Mouse (Mus musculus) liver, embryonic 16.5 days (tissue): ENCODE data around the gene Kcnk10. TPM values are rescaled to one million over a fixed set of nuclear protein-coding genes. Genes with fewer than 3 reads are reported as not detected.

Experiments used
- ATAC-seq: fragments of 200-750 bp; cut with Nextera tagmentation; 2 replicates; pipeline ENCODE4 v1.8.0; 2017; ENCODE audit warnings: low read depth, mild to moderate bottlenecking, moderate number of reproducible peaks, moderate library complexity
- H3K27ac ChIP-seq: fragments of 300-500 bp; sonication (generic); 2 replicates; pipeline ENCODE4 v1.5.1; 2014; ENCODE audit warnings: mild to moderate bottlenecking, low read length
- H3K27me3 ChIP-seq: fragments of 300-500 bp; sonication (generic); 2 replicates; pipeline ENCODE4 v1.6.1; 2014; ENCODE audit warnings: low read depth, low read length, mixed read lengths; ENCODE audit not compliant: control insufficient read depth, insufficient read depth
- H3K36me3 ChIP-seq: fragments of 300-500 bp; sonication (generic); 2 replicates; pipeline ENCODE4 v1.6.1; 2014; ENCODE audit warnings: mild to moderate bottlenecking; ENCODE audit not compliant: control insufficient read depth, insufficient read depth
- H3K4me1 ChIP-seq: fragments of 300-500 bp; sonication (generic); 2 replicates; pipeline ENCODE4 v1.6.1; 2014; ENCODE audit warnings: low read depth, low read length, mixed read lengths; ENCODE audit not compliant: control insufficient read depth
- H3K4me2 ChIP-seq: fragments of 300-500 bp; sonication (generic); 2 replicates; pipeline ENCODE4 v1.6.1; 2014; ENCODE audit warnings: low read depth, low read length, mixed read lengths
- H3K4me3 ChIP-seq: fragments of 300-500 bp; sonication (generic); 2 replicates; pipeline ENCODE4 v1.5.1; 2014; ENCODE audit warnings: low read depth, mild to moderate bottlenecking, low read length
- H3K9ac ChIP-seq: fragments of 300-500 bp; sonication (generic); 2 replicates; pipeline ENCODE4 v1.6.1; 2014; ENCODE audit warnings: low read depth, low read length
- H3K9me3 ChIP-seq: fragments of 300-500 bp; sonication (generic); replicated peaks from 2 replicates; pipeline ENCODE4 v1.6.1; 2016; ENCODE audit warnings: low read length; ENCODE audit not compliant: control insufficient read depth
- WGBS: fragments of 180-500 bp; shearing (Covaris S2); extraction: QIAGEN DNeasy Blood & Tissue Kit; methylation state at CpG from one replicate; pipeline ENCODE4 v1.1.7; 2014; ENCODE audit not compliant: insufficient replicate concordance; 5-methylcytosine and 5-hydroxymethylcytosine counted together
- polyA plus RNA-seq: library from polyadenylated mRNA; unstranded; fragments of >200 nt; fragmentation: Nextera tagmentation; extraction: Ambion mirVana; gene quantifications from 2 replicates; pipeline ENCODE4 v1.2.1, GENCODE M21; 2015

Kcnk10 gene
- polyA plus RNA-seq, 1 experiment from 2014 or later: not detected

- H3K4me3 ChIP-seq: no peak overlapping the region
- WGBS: 68% methylated on average over 4 of the region's 4 CpGs
- H3K36me3 ChIP-seq: no peaks in the 10 kb centered on the region
- no peak overlapping the region for H3K9ac ChIP-seq
- H3K27ac ChIP-seq: no peak overlapping the region
- H3K4me2 ChIP-seq: no peak overlapping the region
- no peaks in the 10 kb centered on the region for H3K4me1 ChIP-seq
- ATAC-seq: no peak
- no peaks in the 10 kb centered on the region for H3K9me3 ChIP-seq
- H3K27me3 ChIP-seq: no peaks in the 10 kb centered on the region
Observed at GRCm38 (mm10) chr12:98458944-98459343, 119.2 kb downstream of the Kcnk10 start.

GRCm38 (mm10) chr12:98458516-98458915 is 119.6 kb downstream of the Kcnk10 start:
- no peak overlapping the region for H3K4me3 ChIP-seq
- H3K36me3 ChIP-seq: no peaks in the 10 kb centered on the region
- 57% methylated on average over 5 of the region's 5 CpGs for WGBS
- no peak overlapping the region for H3K27ac ChIP-seq
- no peaks in the 10 kb centered on the region for H3K27me3 ChIP-seq
- no peaks in the 10 kb centered on the region for H3K9me3 ChIP-seq
- no peak overlapping the region for H3K4me2 ChIP-seq
- ATAC-seq: no peak
- no peak overlapping the region for H3K9ac ChIP-seq
- H3K4me1 ChIP-seq: no peaks in the 10 kb centered on the region

- Histone ChIP-seq H3K9me3 (no peaks in the 10 kb centered on the region), H3K36me3 (no peaks in the 10 kb centered on the region), H3K27ac (no peak overlapping the region), H3K4me2 (no peak overlapping the region), H3K27me3 (no peaks in the 10 kb centered on the region), H3K4me1 (no peaks in the 10 kb centered on the region), H3K4me3 (no peak overlapping the region), H3K9ac (no peak overlapping the region)
- no peak for ATAC-seq
- 69% methylated on average over 17 of the region's 17 CpGs for WGBS
Observed at GRCm38 (mm10) chr12:98453161-98453560, 124.9 kb downstream of the Kcnk10 start.

GRCm38 (mm10) chr12:98452646-98453045 is 125.5 kb downstream of the Kcnk10 start:
- 68% methylated on average over 7 of the region's 7 CpGs for WGBS
- H3K4me1 ChIP-seq: no peaks in the 10 kb centered on the region
- no peak overlapping the region for H3K4me2 ChIP-seq
- H3K9me3 ChIP-seq: no peaks in the 10 kb centered on the region
- H3K27ac ChIP-seq: no peak overlapping the region
- no peaks in the 10 kb centered on the region for H3K27me3 ChIP-seq
- H3K36me3 ChIP-seq: no peaks in the 10 kb centered on the region
- no peak for ATAC-seq
- no peak overlapping the region for H3K4me3 ChIP-seq
- H3K9ac ChIP-seq: no peak overlapping the region

GRCm38 (mm10) chr12:98445637-98446036 is 132.5 kb downstream of the Kcnk10 start:
- H3K4me1 ChIP-seq: no peaks in the 10 kb centered on the region
- H3K27me3 ChIP-seq: no peaks in the 10 kb centered on the region
- no peaks in the 10 kb centered on the region for H3K36me3 ChIP-seq
- ATAC-seq: no peak
- no peak overlapping the region for H3K9ac ChIP-seq
- no peak overlapping the region for H3K4me2 ChIP-seq
- H3K9me3 ChIP-seq: no peaks in the 10 kb centered on the region
- no peak overlapping the region for H3K4me3 ChIP-seq
- H3K27ac ChIP-seq: no peak overlapping the region
- 46% methylated on average over 5 of the region's 5 CpGs for WGBS

GRCm38 (mm10) chr12:98444860-98445259 is 133.2 kb downstream of the Kcnk10 start:
- H3K4me3 ChIP-seq: no peak overlapping the region
- no peak for ATAC-seq
- no peak overlapping the region for H3K27ac ChIP-seq
- H3K9me3 ChIP-seq: no peaks in the 10 kb centered on the region
- no peak overlapping the region for H3K9ac ChIP-seq
- WGBS: 63% methylated on average over 5 of the region's 5 CpGs
- H3K27me3 ChIP-seq: no peaks in the 10 kb centered on the region
- no peak overlapping the region for H3K4me2 ChIP-seq
- no peaks in the 10 kb centered on the region for H3K36me3 ChIP-seq
- no peaks in the 10 kb centered on the region for H3K4me1 ChIP-seq

- H3K27ac ChIP-seq: no peak overlapping the region
- H3K4me2 ChIP-seq: no peak overlapping the region
- no peaks in the 10 kb centered on the region for H3K36me3 ChIP-seq
- H3K9me3 ChIP-seq: no peaks in the 10 kb centered on the region
- no peak overlapping the region for H3K4me3 ChIP-seq
- H3K4me1 ChIP-seq: no peaks in the 10 kb centered on the region
- H3K27me3 ChIP-seq: no peaks in the 10 kb centered on the region
- WGBS: 55% methylated on average over 3 of the region's 3 CpGs
- H3K9ac ChIP-seq: no peak overlapping the region
- ATAC-seq: no peak
Observed at GRCm38 (mm10) chr12:98443754-98444153, 134.4 kb downstream of the Kcnk10 start.

GRCm38 (mm10) chr12:98438080-98438479 is 140.0 kb downstream of the Kcnk10 start:
- Histone ChIP-seq H3K4me2 (no peak overlapping the region), H3K9me3 (no peaks in the 10 kb centered on the region), H3K9ac (no peak overlapping the region), H3K27ac (no peak overlapping the region), H3K27me3 (no peaks in the 10 kb centered on the region), H3K36me3 (no peaks in the 10 kb centered on the region), H3K4me1 (no peaks in the 10 kb centered on the region), H3K4me3 (no peak overlapping the region)
- no peak for ATAC-seq
- 32% methylated on average over 2 of the region's 2 CpGs for WGBS

GRCm38 (mm10) chr12:98430683-98431082 is 147.4 kb downstream of the Kcnk10 start:
- Histone ChIP-seq H3K36me3 (no peaks in the 10 kb centered on the region), H3K4me1 (no peaks in the 10 kb centered on the region), H3K4me3 (no peak overlapping the region), H3K9me3 (no peaks in the 10 kb centered on the region), H3K4me2 (no peak overlapping the region), H3K9ac (no peak overlapping the region), H3K27me3 (no peaks in the 10 kb centered on the region), H3K27ac (no peak overlapping the region)
- 76% methylated on average over 5 of the region's 5 CpGs for WGBS
- no peak for ATAC-seq

GRCm38 (mm10) chr12:98421340-98421739 is 156.8 kb downstream of the Kcnk10 start:
- Histone ChIP-seq H3K9me3 (no peaks in the 10 kb centered on the region), H3K4me2 (no peak overlapping the region), H3K9ac (no peak overlapping the region), H3K4me1 (no peaks in the 10 kb centered on the region), H3K4me3 (no peak overlapping the region), H3K27me3 (no peaks in the 10 kb centered on the region), H3K27ac (no peak overlapping the region), H3K36me3 (no peaks in the 10 kb centered on the region)
- 51% methylated on average over 7 of the region's 7 CpGs for WGBS
- ATAC-seq: no peak
